Mouse (Mus musculus) left cerebral cortex, postnatal 4 days (tissue): ENCODE measurements around the gene Cmtr1. TPM values are rescaled to one million over a fixed set of nuclear protein-coding genes. Genes with fewer than 3 reads are reported as not detected.

Experiments
- DNase-seq: peaks from one replicate; pipeline ENCODE4 v3.0.0-alpha.2; 2022
- intact Hi-C: fragments of 180-260 bp; cut with DNase I; formaldehyde crosslinking; loops from one replicate; pipeline ENCODE4 v1.15.1; 2025
- total RNA-seq, 2 experiments: library from RNA; stranded (reverse); gene quantifications; 2 replicates each; pipeline ENCODE4 v1.2.3; 2021

Gene Cmtr1
- total RNA-seq, 2 experiments from 2014 or later, result 81.9 to 85.9 TPM

- DNase-seq, result peak; percentile 82
- intact Hi-C loops, result no loop called here
These were observed 70.3 kb downstream of the Cmtr1 start for GRCm38 (mm10) chr17:29730510-29731265.

- peak; percentile 43 for DNase-seq
- intact Hi-C loops, result no loop called here
These were observed 71.0 kb downstream of the Cmtr1 start for GRCm38 (mm10) chr17:29731266-29731952.

GRCm38 (mm10) chr17:29731953-29732325 lies 71.5 kb downstream of the Cmtr1 start:
- intact Hi-C loops, result no loop called here
- DNase-seq, result peak; percentile 67

GRCm38 (mm10) chr17:29732522-29732921 lies 72.1 kb downstream of the Cmtr1 start:
- DNase-seq, result no peak
- intact Hi-C loops, result no loop called here

- intact Hi-C loops, result no loop called here
- no peak for DNase-seq
These were observed 76.1 kb downstream of the Cmtr1 start for GRCm38 (mm10) chr17:29736448-29737014.

GRCm38 (mm10) chr17:29737849-29738804 lies 77.7 kb downstream of the Cmtr1 start:
- peak; percentile 95 for DNase-seq

GRCm38 (mm10) chr17:29747466-29747865 lies 87.1 kb downstream of the Cmtr1 start:
- DNase-seq, result no peak
- intact Hi-C loops, result no loop called here

More at GRCm38 (mm10) chr17:29737849-29738804, 77.7 kb downstream of the Cmtr1 start:
- intact Hi-C loops, result no loop called here

GRCm38 (mm10) chr17:29754510-29754909 lies 94.1 kb downstream of the Cmtr1 start:
- no peak for DNase-seq
- intact Hi-C loops, result no loop called here

Other genes starting within 250 kb of the Cmtr1 start
- gene Pim1, start 169.8 kb upstream of the Cmtr1 start, total RNA-seq, result 10 to 100 TPM; 10.5 to 12.3 TPM
- gene Gm17657, start 111.0 kb upstream of the Cmtr1 start, total RNA-seq, result not detected
- gene Tbc1d22b, start 110.8 kb upstream of the Cmtr1 start, total RNA-seq, result 10 to 100 TPM; 45.0 to 46.2 TPM
- gene Tmem217, start 108.2 kb upstream of the Cmtr1 start, total RNA-seq, result not detected
- gene Rnf8, start 45.8 kb upstream of the Cmtr1 start, total RNA-seq, result 10 to 100 TPM; 63.0 to 64.2 TPM
- gene Gm28043, start 45.7 kb upstream of the Cmtr1 start, total RNA-seq, result 1 to 10 TPM; 4.9 to 5.5 TPM
- 10 to 100 TPM; 11.6 to 13.5 TPM for gene Ccdc167, start 56.4 kb downstream of the Cmtr1 start, total RNA-seq